Mouse (Mus musculus): Measurements from ENCODE around the gene Akt1s1.
A peak's percentile ranks its signal among the peaks of the same experiment; 100 is the strongest.

DNA sequence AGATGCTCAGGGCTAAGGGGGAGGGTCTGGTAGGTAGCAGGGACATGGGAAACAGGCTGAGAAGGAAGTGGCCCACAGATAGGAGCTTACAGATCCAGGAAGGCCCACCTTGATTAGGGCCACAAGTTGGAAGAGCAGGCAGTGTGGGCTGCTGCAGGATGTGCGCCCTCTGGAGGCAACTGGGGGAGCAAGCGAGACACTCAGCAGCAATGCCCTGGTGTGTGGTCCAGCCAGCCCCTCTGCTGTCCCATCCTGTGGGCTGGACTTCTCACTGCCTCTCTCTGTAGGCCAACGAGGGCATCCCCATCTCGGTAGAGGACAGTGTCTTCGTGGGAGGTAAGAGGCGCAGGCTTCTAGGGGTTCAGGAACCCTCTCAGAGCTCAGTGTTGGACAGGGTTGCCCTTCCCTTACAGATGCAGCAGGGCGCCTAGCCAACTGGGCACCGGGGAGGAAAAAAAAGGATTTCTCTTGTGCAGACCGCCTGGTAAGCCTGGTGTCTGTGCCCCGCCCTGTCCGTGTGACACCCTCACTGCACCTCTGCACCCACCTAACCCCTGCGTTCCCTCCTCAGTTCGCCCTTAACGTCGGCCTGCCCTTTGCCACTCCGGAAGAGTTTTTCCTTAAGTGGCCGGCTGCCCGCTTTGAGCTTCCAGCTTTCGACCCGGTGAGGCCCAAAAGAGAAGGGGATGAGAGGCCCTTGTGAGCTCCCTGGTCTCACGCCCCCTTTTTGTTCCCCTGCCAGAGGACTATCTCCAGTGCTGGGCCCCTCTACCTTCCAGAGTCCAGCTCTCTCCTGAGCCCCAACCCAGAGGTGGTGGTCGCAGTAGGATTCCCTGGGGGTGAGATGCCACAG, 12.0 kb downstream of the Akt1s1 start:
- TF ChIP-seq POLR2A (IDR thresholded peaks at IDR 0.05; ENCODE audit: low read depth, low read length) (no peak), CTCF (IDR thresholded peaks at IDR 0.05; ENCODE audit: borderline replicate concordance, insufficient read depth, low read length) (peak; percentile 98)

Data from embryonic fibroblast, embryonic 13.5 days (primary cell).